Mouse (Mus musculus) ES-Bruce4 (cell line): ENCODE results near the gene Hba-a2. TPM values are rescaled to one million over a fixed set of nuclear protein-coding genes. Genes with fewer than 3 reads are reported as not detected.
"Not testable (repeated sequence)": the region's sequence is repeated elsewhere in the genome, so short reads cannot be mapped to it uniquely, and the experiment has no call there.

Source experiments
- H3K27ac ChIP-seq: 2 replicates; pipeline ENCODE4 v1.5.1; 2012; ENCODE audit warnings: low read length, inconsistent platforms; ENCODE audit not compliant: insufficient read depth
- H3K27me3 ChIP-seq: 2 replicates; pipeline ENCODE4 v1.6.1; 2012; ENCODE audit warnings: mild to moderate bottlenecking, low read length, inconsistent platforms; ENCODE audit not compliant: control insufficient read depth, poor library complexity, insufficient read depth, severe bottlenecking
- H3K36me3 ChIP-seq: 2 replicates; pipeline ENCODE4 v1.6.1; 2012; ENCODE audit warnings: inconsistent platforms, mild to moderate bottlenecking, low read length, moderate library complexity; ENCODE audit not compliant: control insufficient read depth, poor library complexity, insufficient read depth, severe bottlenecking
- H3K4me1 ChIP-seq: one replicate; pipeline ENCODE4 v1.8.1; 2011; ENCODE audit warnings: low read length; ENCODE audit not compliant: control insufficient read depth, insufficient read depth
- H3K4me3 ChIP-seq: 2 replicates; pipeline ENCODE4 v1.5.1; 2011; ENCODE audit warnings: low read depth, mild to moderate bottlenecking, low read length
- H3K9ac ChIP-seq: 2 replicates; pipeline ENCODE4 v1.6.1; 2012; ENCODE audit warnings: low read depth, mild to moderate bottlenecking, inconsistent platforms; ENCODE audit not compliant: poor library complexity, severe bottlenecking
- H3K9me3 ChIP-seq: replicated peaks from 2 replicates; pipeline ENCODE4 v1.6.1; 2012; ENCODE audit warnings: mild to moderate bottlenecking, low read length, inconsistent platforms; ENCODE audit not compliant: control insufficient read depth, poor library complexity, insufficient read depth, severe bottlenecking
- CTCF ChIP-seq: IDR thresholded peaks from one replicate; pipeline ENCODE4 v1.8.1; 2011; ENCODE audit warnings: low read depth, low read length
- EP300 ChIP-seq: IDR thresholded peaks from 2 replicates; pipeline ENCODE4 v1.6.1; 2011; ENCODE audit warnings: low read depth, low read length; ENCODE audit not compliant: insufficient read depth
- POLR2A ChIP-seq: IDR thresholded peaks from one replicate; pipeline ENCODE4 v1.8.1; 2011; ENCODE audit warnings: low read length; ENCODE audit not compliant: insufficient read depth
- polyA plus RNA-seq: library from polyadenylated mRNA; stranded (reverse); fragments of >200 nt; gene quantifications from 2 replicates; pipeline ENCODE4 v1.2.4, GENCODE M21; 2011; ENCODE audit warnings: low read depth; ENCODE audit not compliant: missing spikeins, insufficient read depth, insufficient read length

Hba-a2 gene
- polyA plus RNA-seq, 1 experiment, result 10.3 TPM

DNA sequence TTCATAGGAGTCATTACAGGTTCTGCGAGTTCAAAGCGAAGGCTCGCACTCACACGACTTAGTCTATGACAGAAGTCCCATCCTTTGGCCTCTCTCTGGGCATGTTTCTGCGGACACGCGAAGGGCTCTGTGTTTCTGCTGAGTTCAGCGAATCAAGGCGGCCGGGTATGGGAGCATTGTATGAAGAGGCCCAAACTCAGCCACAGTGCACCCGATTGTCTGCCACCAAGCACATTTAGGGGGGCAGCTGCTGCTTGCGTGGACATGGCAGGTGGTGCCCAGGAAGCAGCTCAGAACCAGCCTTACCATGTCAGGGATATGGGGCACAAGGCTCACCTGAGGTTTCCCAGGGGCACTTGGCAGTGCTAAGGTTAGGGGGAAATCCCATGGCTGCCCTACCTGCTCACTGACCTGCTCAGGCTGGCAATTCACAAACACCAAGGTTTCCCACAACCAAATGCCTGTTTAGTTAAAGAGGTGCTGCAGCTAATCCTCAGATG is 17.8 kb upstream of the Hba-a2 start:
- Histone ChIP-seq H3K27ac (no peak overlapping the region), H3K27me3 (peaks cover 2% of the 10 kb centered on the region; the same call in 1 of the 2 replicates), H3K9ac (no peak overlapping the region), H3K36me3 (no peaks in the 10 kb centered on the region), H3K9me3 (no peaks in the 10 kb centered on the region), H3K4me3 (no peak overlapping the region), H3K4me1 (no peaks in the 10 kb centered on the region)
- TF ChIP-seq POLR2A, result no peak
- TF ChIP-seq CTCF, result no peak
- no peak for TF ChIP-seq EP300

DNA sequence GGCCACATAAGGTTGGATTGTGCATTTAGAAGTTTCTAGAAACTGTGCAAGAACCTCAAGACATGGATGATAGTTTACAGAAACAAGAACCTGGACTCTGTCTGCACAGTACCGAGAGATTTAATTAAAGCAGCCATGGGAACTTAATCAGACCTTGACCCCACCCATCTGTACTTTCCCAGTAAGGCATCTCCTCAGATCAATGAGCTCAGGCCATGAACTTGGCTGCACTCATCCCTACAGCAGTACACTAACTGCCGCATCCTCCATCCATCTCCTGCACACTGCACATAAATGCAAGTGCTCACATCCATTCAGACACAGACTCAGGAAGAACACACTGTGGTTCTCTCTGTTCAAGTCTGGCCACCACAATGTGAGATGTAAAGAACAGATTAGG is 15.6 kb upstream of the Hba-a2 start:
- Histone ChIP-seq H3K27ac (no peak overlapping the region), H3K36me3 (no peaks in the 10 kb centered on the region), H3K9me3 (no peaks in the 10 kb centered on the region), H3K4me1 (no peaks in the 10 kb centered on the region), H3K9ac (no peak overlapping the region), H3K27me3 (peaks cover 2% of the 10 kb centered on the region; the same call in 1 of the 2 replicates), H3K4me3 (no peak overlapping the region)
- TF ChIP-seq CTCF (no peak), EP300 (no peak)

DNA sequence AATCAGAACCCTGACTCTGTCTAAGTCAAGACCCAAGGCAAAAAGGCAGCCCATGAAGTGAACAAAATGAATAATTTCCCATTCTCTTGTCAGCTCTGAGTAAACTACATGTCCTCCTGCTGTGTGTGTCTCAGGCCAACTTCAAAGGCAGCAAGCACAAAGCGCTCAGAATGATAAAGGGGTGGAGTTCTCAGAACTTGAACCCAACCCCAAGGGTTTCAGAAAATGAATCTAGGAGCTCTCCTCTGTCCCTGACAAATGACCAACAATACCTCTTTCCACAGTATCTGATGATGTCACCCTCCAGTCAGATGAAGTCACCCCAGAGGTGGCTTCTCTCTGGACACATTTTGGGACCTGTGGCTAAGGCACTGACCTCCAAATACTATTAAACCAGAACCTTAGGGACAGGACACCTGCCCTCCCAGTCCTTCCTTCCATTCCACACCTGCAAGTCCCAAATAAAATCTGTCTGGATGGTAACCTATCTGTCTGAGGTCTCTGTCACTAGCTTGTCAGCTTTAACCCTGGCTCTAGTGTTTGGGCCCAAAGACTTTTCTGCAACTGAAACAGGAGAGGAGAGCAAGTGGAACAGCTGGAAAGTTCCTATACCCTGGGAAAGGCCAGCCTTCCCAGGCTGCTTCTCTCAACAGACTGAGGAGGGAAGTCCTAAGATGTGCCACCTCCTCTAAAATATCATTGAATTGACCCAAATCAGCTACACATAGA is 14.7 kb upstream of the Hba-a2 start:
- Histone ChIP-seq H3K4me3 (no peak overlapping the region), H3K9ac (no peak overlapping the region), H3K27me3 (peaks cover 2% of the 10 kb centered on the region; the same call in 1 of the 2 replicates), H3K36me3 (no peaks in the 10 kb centered on the region), H3K9me3 (no peaks in the 10 kb centered on the region), H3K4me1 (no peaks in the 10 kb centered on the region), H3K27ac (no peak overlapping the region)
- TF ChIP-seq POLR2A, result no peak
- no peak for TF ChIP-seq EP300
- no peak for TF ChIP-seq CTCF

DNA sequence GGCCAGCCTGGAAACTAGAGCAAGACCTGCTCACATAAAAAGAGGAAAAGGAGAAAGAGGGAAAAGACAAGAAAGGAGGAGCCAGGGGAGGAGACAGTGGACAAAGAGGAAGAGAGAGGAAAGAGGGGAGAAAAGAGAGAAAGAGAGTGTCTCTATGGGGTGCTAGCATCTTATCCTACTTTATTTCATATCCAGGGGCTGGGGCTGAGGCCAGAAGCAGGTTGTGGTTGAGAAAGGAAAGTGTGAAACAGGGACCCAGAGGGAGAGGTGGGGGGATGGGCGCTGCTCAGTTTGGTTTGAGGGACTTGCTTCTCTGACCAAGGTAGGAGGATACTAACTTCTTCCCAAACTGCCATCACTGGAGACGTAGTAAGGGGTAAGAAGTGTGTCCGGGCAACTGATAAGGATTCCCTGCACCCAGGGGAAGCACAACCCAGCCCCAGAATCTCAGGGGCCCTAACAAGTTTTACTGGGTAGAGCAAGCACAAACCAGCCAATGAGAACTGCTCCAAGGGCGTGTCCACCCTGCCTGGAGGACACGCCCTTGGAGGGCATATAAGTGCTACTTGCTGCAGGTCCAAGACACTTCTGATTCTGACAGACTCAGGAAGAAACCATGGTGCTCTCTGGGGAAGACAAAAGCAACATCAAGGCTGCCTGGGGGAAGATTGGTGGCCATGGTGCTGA is 13.1 kb upstream of the Hba-a2 start, which contains the start of gene Hba-a1:
Hba-a1 (plus strand) TSS at position 421 of the 687 bp plus-strand sequence.
- not testable (repeated sequence) for H3K27me3 ChIP-seq, H3K9ac ChIP-seq, H3K9me3 ChIP-seq, H3K36me3 ChIP-seq, H3K27ac ChIP-seq, H3K4me3 ChIP-seq, H3K4me1 ChIP-seq

DNA sequence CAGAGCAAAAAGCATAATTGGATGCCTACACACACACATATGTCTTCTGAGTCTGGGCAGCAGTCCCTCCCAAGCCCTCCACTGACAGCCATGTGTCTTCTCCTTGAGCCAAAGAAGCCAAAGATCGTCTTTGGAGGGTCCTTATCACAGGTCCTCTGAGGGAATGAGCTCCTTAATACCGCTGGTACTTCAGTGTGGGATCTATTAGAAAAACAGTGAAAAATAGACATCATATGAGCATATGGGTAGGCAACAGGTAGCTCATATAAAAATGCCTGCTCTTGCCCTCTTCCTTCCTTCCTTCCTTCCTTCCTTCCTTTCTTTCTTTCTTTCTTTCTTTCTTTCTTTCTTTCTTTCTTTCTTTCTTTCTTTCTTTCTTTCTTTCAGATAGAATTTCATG is 11.7 kb upstream of the Hba-a2 start:
- H3K4me3 ChIP-seq, H3K36me3 ChIP-seq, H3K9me3 ChIP-seq, H3K4me1 ChIP-seq, H3K9ac ChIP-seq, H3K27me3 ChIP-seq, H3K27ac ChIP-seq: not testable (repeated sequence)

DNA sequence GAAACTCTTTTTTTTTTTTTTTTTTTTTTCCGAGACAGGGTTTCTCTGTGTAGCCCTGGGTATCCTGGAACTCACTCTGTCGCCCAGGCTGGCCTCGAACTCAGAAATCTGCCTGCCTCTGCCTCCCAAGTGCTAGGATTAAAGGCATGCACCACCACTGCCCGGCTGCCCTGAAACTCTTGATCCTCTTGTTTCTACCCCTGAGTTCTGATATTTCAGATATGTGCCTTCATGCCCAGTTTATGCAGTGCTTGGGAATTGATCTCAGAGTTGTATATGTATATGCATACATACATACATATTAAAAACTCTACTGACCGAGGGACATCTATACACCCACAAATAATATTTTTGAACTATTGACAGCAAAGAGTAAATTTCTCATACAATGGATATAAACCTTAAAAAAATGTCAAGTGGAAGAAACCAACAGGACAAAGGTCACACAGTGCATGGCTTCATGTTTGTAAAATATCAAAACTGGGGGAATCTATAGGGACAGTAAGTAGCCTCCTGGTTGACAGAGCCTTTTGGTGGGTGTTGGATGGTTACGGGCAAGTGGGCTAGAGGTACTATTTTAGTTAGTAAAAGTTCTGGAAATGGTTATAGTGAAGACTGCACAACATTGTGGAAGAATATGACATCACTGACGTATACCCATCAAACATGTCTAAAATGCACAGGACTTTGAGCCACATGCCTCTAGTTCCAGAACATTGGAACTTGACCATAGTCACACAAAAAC is 11.1 kb upstream of the Hba-a2 start:
- TF ChIP-seq EP300 (no peak), CTCF (no peak), POLR2A (no peak)
- no peak overlapping the region for H3K27ac ChIP-seq
- no peak overlapping the region for H3K9ac ChIP-seq
- H3K9me3 ChIP-seq, result no peaks in the 10 kb centered on the region
- H3K4me3 ChIP-seq, result no peak overlapping the region
- H3K4me1 ChIP-seq, result no peaks in the 10 kb centered on the region
- no peaks in the 10 kb centered on the region for H3K36me3 ChIP-seq
- H3K27me3 ChIP-seq, result peaks cover 2% of the 10 kb centered on the region; the same call in 1 of the 2 replicates

DNA sequence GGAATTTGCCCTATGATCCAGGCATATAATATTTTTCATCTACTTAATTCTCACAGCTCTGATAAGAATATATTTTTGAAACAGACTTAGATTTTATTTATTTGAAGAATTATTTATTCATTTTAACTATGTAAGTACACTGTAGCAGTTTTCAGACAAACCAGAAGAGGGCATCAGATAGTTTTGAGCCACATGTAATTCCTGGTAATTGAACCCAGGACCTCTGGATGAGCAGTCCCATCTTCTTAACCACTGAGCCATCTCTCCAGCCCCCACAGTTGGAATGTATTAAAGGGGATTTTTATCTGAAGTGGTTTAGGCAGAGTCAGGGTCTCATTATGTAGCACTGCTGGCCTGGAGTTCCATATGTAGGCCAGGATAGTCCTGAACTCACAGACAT is 10.4 kb upstream of the Hba-a2 start:
- H3K27me3 ChIP-seq, H3K9ac ChIP-seq, H3K9me3 ChIP-seq, H3K36me3 ChIP-seq, H3K27ac ChIP-seq, H3K4me3 ChIP-seq, H3K4me1 ChIP-seq: not testable (repeated sequence)
